Mouse (Mus musculus) hindbrain, postnatal 0 days (tissue): ENCODE results near the gene Mcur1. TPM values are rescaled to one million over a fixed set of nuclear protein-coding genes. Genes with fewer than 3 reads are reported as not detected.

Experiments
- ATAC-seq: fragments of 200-750 bp; cut with Nextera tagmentation; 2 replicates; pipeline ENCODE4 v1.8.0; 2017; ENCODE audit warnings: mild to moderate bottlenecking, moderate TSS enrichment, moderate library complexity
- DNase-seq: peaks from one replicate; pipeline ENCODE4 v3.0.0-alpha.2; 2015; ENCODE audit warnings: low spot score
- H3K27ac ChIP-seq: fragments of 300-500 bp; sonication (generic); 2 replicates; pipeline ENCODE4 v1.5.1; 2014; ENCODE audit warnings: mild to moderate bottlenecking
- H3K27me3 ChIP-seq: fragments of 300-500 bp; sonication (generic); 2 replicates; pipeline ENCODE4 v1.6.1; 2014; ENCODE audit warnings: low read length, mixed read lengths; ENCODE audit not compliant: insufficient read depth
- H3K36me3 ChIP-seq: fragments of 300-500 bp; sonication (generic); 2 replicates; pipeline ENCODE4 v1.6.1; 2014; ENCODE audit warnings: low read length, mixed read lengths; ENCODE audit not compliant: insufficient read depth
- H3K4me1 ChIP-seq: fragments of 300-500 bp; sonication (generic); 2 replicates; pipeline ENCODE4 v1.6.1; 2014; ENCODE audit warnings: antibody characterized with exemption, low read length, mixed read lengths; ENCODE audit not compliant: insufficient read depth
- H3K4me2 ChIP-seq: fragments of 300-500 bp; sonication (generic); 2 replicates; pipeline ENCODE4 v1.6.1; 2014; ENCODE audit warnings: low read depth, mild to moderate bottlenecking, low read length, moderate library complexity, mixed read lengths
- H3K4me3 ChIP-seq: fragments of 300-500 bp; sonication (generic); 2 replicates; pipeline ENCODE4 v1.5.1; 2014; ENCODE audit warnings: low read length
- H3K9ac ChIP-seq: fragments of 300-500 bp; sonication (generic); replicated peaks from 2 replicates; pipeline ENCODE4 v1.6.1; 2014; ENCODE audit warnings: mild to moderate bottlenecking, low read length, moderate library complexity, mixed read lengths
- H3K9me3 ChIP-seq: fragments of 300-500 bp; sonication (generic); 2 replicates; pipeline ENCODE4 v1.6.1; 2016; ENCODE audit warnings: low read length, mixed read lengths
- CTCF ChIP-seq: IDR thresholded peaks from 2 replicates; pipeline ENCODE4 v1.5.1; 2016; ENCODE audit warnings: antibody characterized with exemption, control low read depth, low read depth
- WGBS: fragments of 180-500 bp; shearing (Covaris S2); extraction: QIAGEN DNeasy Blood & Tissue Kit; methylation state at CpG from one replicate; pipeline ENCODE4 v1.1.7; 2014; 5-methylcytosine and 5-hydroxymethylcytosine counted together
- polyA plus RNA-seq: library from polyadenylated mRNA; unstranded; fragments of >200 nt; fragmentation: Nextera tagmentation; extraction: Ambion mirVana; gene quantifications from 2 replicates; pipeline ENCODE4 v1.2.1, GENCODE M21; 2015
- total RNA-seq: library from RNA; depleted of rRNA; stranded (reverse); fragments of >200 nt; gene quantifications from 2 replicates; pipeline ENCODE4 v1.2.3, GENCODE M21; 2014

Mcur1 gene
- total and polyA plus RNA-seq, 2 experiments from 2014 or later = 8.0 to 12.4 TPM

- no peaks in the 10 kb centered on the region for H3K27me3 ChIP-seq
- DNase-seq (no peak), ATAC-seq (no peak)
- H3K4me2 ChIP-seq = no peak overlapping the region
- no peak overlapping the region for H3K27ac ChIP-seq
- TF ChIP-seq CTCF = no peak
- H3K36me3 ChIP-seq = peaks cover 9% of the 10 kb centered on the region; the same call in 1 of the 2 replicates
- H3K9me3 ChIP-seq = no peaks in the 10 kb centered on the region
- H3K9ac ChIP-seq = no peak overlapping the region
- peaks cover 9% of the 10 kb centered on the region for H3K4me1 ChIP-seq
- WGBS = 92% methylated on average over 9 of the region's 9 CpGs
- no peak overlapping the region for H3K4me3 ChIP-seq
Measured at GRCm38 (mm10) chr13:43556913-43557542, 3.0 kb downstream of the Mcur1 start.

- no peak overlapping the region for H3K27ac ChIP-seq
- H3K4me2 ChIP-seq = no peak overlapping the region
- H3K36me3 ChIP-seq = peaks cover 9% of the 10 kb centered on the region; the same call in 1 of the 2 replicates
- no peak overlapping the region for H3K9ac ChIP-seq
- ATAC-seq (no peak), DNase-seq (no peak)
- TF ChIP-seq CTCF = no peak
- no peak overlapping the region for H3K4me3 ChIP-seq
- 89% methylated on average over 9 of the region's 9 CpGs for WGBS
- H3K27me3 ChIP-seq = no peaks in the 10 kb centered on the region
- H3K9me3 ChIP-seq = no peaks in the 10 kb centered on the region
- peaks cover 9% of the 10 kb centered on the region for H3K4me1 ChIP-seq
Measured at GRCm38 (mm10) chr13:43555321-43555720, 4.7 kb downstream of the Mcur1 start.

- Histone ChIP-seq H3K9ac (no peak overlapping the region), H3K27me3 (no peaks in the 10 kb centered on the region), H3K4me2 (no peak overlapping the region), H3K36me3 (peaks cover 9% of the 10 kb centered on the region; the same call in 1 of the 2 replicates), H3K9me3 (no peaks in the 10 kb centered on the region), H3K27ac (no peak overlapping the region), H3K4me1 (peaks cover 9% of the 10 kb centered on the region), H3K4me3 (no peak overlapping the region)
- ATAC-seq (no peak), DNase-seq (no peak)
- TF ChIP-seq CTCF = no peak
- 89% methylated on average over 7 of the region's 7 CpGs for WGBS
Measured at GRCm38 (mm10) chr13:43554827-43555226, 5.2 kb downstream of the Mcur1 start.

- Histone ChIP-seq H3K9ac (no peak overlapping the region), H3K4me2 (no peak overlapping the region), H3K4me1 (no peaks in the 10 kb centered on the region), H3K9me3 (no peaks in the 10 kb centered on the region), H3K27me3 (no peaks in the 10 kb centered on the region), H3K4me3 (no peak overlapping the region), H3K36me3 (peaks cover 13% of the 10 kb centered on the region; the same call in 1 of the 2 replicates), H3K27ac (no peak overlapping the region)
- 92% methylated on average over 8 of the region's 8 CpGs for WGBS
- no peak for TF ChIP-seq CTCF
- ATAC-seq (no peak), DNase-seq (no peak)
Measured at GRCm38 (mm10) chr13:43550676-43551075, 9.3 kb downstream of the Mcur1 start.

GRCm38 (mm10) chr13:43549870-43550269 lies 10.1 kb downstream of the Mcur1 start:
- Histone ChIP-seq H3K27me3 (no peaks in the 10 kb centered on the region), H3K27ac (no peak overlapping the region), H3K36me3 (peaks cover 13% of the 10 kb centered on the region; the same call in 1 of the 2 replicates), H3K4me1 (no peaks in the 10 kb centered on the region), H3K9me3 (no peaks in the 10 kb centered on the region), H3K9ac (no peak overlapping the region), H3K4me3 (no peak overlapping the region), H3K4me2 (no peak overlapping the region)
- no peak for ATAC-seq
- TF ChIP-seq CTCF = no peak
- no peak for DNase-seq
- 83% methylated on average over 7 of the region's 7 CpGs for WGBS

- no peak overlapping the region for H3K9ac ChIP-seq
- H3K4me2 ChIP-seq = no peak overlapping the region
- no peak for DNase-seq
- H3K36me3 ChIP-seq = peaks cover 18% of the 10 kb centered on the region; the same call in 1 of the 2 replicates
- no peak for ATAC-seq
- no peaks in the 10 kb centered on the region for H3K4me1 ChIP-seq
- H3K27me3 ChIP-seq = no peaks in the 10 kb centered on the region
- 90% methylated on average over 11 of the region's 11 CpGs for WGBS
- H3K4me3 ChIP-seq = no peak overlapping the region
- H3K27ac ChIP-seq = no peak overlapping the region
- TF ChIP-seq CTCF = no peak
- no peaks in the 10 kb centered on the region for H3K9me3 ChIP-seq
Measured at GRCm38 (mm10) chr13:43549078-43549698, 10.8 kb downstream of the Mcur1 start.

GRCm38 (mm10) chr13:43548617-43549016 lies 11.4 kb downstream of the Mcur1 start:
- Histone ChIP-seq H3K9ac (no peak overlapping the region), H3K36me3 (peaks cover 22% of the 10 kb centered on the region; the same call in 1 of the 2 replicates), H3K9me3 (no peaks in the 10 kb centered on the region), H3K4me1 (no peaks in the 10 kb centered on the region), H3K27ac (no peak overlapping the region), H3K4me3 (no peak overlapping the region), H3K4me2 (no peak overlapping the region), H3K27me3 (no peaks in the 10 kb centered on the region)
- no peak for TF ChIP-seq CTCF
- DNase-seq = no peak
- ATAC-seq = no peak
- 80% methylated on average over 5 of the region's 5 CpGs for WGBS
